Mouse (Mus musculus): ENCODE measurements around the gene Gramd1a. TPM values are rescaled to one million over a fixed set of nuclear protein-coding genes. Genes with fewer than 3 reads are reported as not detected.
A peak's percentile ranks its signal among the peaks of the same experiment; 100 is the strongest.

Gramd1a gene
- polyA plus RNA-seq, 1 experiment from 2014 or later = 11.9 TPM

DNA sequence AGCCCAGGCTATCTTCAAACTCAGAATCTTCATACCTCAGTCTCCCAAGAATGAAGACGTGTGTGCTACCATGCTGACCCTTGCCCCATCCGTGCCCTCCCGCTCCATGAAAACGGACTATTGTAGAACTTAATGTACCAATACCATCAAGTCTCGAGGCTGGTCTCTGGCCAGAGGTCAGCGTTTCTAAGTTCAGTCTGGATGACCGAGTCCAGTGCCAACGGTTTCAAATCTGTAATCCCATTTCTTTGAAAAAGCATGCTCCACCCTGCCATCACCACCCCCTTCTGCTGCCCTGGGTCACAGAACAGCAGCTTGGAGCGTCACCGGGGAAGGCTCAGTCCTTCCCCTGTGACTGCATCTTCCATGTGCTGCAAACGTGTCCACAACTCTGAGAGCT, 47.9 kb downstream of the Gramd1a start:
- H3K4me2 ChIP-seq = no peak overlapping the region
- no peaks in the 10 kb centered on the region for H3K9me3 ChIP-seq (replicated peaks)
- 69% methylated on average over 11 of the region's 11 CpGs for WGBS (ENCODE audit: insufficient replicate concordance)
- H3K9ac ChIP-seq = no peak overlapping the region
- no peaks in the 10 kb centered on the region for H3K36me3 ChIP-seq (replicated peaks)
- ATAC-seq (ENCODE audit: insufficient read depth) = no peak
- peaks cover 22% of the 10 kb centered on the region; the same call in 1 of the 2 replicates for H3K4me1 ChIP-seq (replicated peaks)
- H3K4me3 ChIP-seq (replicated peaks) = no peak overlapping the region
- no peaks in the 10 kb centered on the region for H3K27me3 ChIP-seq
- no peak overlapping the region for H3K27ac ChIP-seq (replicated peaks)

DNA sequence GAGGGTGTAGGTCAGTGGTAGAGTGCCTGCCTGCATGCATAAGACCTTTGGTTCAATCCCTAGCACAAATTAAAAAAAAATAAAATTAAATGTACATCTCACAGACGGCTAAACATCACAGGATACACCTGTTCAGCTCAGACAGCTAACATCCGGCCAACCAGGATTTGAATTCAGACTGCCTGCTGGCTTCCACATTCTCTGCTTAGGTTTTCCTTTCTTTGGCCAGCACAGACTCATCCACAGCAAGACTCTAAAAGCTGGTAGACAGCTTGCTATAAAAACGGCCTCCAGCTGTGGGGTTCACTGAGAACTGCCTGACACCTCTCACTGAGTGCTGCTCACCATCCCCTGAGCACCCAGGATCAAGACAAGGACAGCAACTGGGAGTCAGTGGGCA, 49.5 kb downstream of the Gramd1a start:
- no peaks in the 10 kb centered on the region for H3K36me3 ChIP-seq (replicated peaks)
- no peak overlapping the region for H3K9ac ChIP-seq
- no peaks in the 10 kb centered on the region for H3K9me3 ChIP-seq (replicated peaks)
- no peak overlapping the region for H3K27ac ChIP-seq (replicated peaks)
- H3K27me3 ChIP-seq = no peaks in the 10 kb centered on the region
- no peak for ATAC-seq (ENCODE audit: insufficient read depth)
- WGBS (ENCODE audit: insufficient replicate concordance) = 35% methylated on average over 3 of the region's 3 CpGs
- no peak overlapping the region for H3K4me2 ChIP-seq
- H3K4me1 ChIP-seq (replicated peaks) = peaks cover 11% of the 10 kb centered on the region; the same call in 1 of the 2 replicates
- H3K4me3 ChIP-seq (replicated peaks) = no peak overlapping the region

DNA sequence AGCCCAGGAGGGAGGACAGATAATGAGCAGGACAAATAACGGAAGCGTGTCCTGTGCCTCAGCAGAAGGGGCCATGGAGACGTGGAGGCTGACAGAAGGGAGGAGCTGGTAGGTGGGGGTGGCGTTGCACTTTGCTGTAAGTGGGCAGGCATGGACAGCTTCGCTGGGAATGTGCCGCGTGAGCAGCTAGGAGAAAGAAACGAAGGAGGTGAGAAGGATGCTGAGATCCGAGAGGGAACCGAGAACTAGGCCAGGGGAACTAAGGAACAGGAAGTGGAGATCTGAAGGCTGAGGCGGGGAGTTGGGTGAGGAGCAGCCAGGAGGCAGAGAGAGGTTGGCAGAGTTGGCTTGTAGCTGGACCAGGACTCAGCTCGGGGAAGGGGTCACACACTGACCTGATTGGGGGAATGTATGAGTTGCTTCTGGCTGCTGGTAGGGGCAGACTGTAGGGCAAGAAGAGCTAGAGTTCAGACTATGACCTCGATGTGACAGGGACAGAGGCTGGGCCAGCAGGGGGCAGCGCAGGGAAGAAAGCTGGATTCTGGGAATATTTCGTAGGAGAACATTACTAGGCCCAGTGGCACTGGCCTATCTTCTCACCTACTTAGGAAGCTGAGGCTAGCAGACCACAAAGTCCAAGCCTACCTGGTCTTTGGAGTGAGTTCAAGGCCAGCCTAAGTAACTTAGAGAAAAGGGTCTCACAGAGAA, 50.5 kb downstream of the Gramd1a start:
- H3K4me1 ChIP-seq (replicated peaks) = 0 out of 2 replicates have a peak, but pooled peaks cover 6% of the 10 kb centered on the region

DNA sequence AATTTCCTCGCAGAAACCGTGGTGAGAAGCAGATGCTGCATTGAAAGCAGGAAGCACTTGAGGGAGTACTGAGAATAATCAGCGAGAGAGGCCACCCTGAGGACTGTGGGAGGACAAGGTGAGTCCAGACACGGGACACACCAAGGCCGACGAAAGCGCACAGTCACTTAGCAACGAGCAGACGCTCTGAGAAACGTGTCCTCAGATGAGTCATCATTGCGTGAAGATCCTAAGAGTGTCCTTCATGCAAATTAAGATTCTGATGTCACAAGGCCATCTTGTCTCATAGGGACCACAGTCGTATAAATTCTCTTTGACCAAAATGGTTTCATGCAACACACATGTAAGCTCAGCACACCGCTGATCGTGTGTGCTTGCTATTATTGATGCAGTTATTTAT, 54.9 kb downstream of the Gramd1a start:
- no peak overlapping the region for H3K9ac ChIP-seq
- 0 out of 2 replicates have a peak, but pooled peaks cover 2% of the 10 kb centered on the region for H3K36me3 ChIP-seq (replicated peaks)
- ATAC-seq (ENCODE audit: insufficient read depth) = no peak
- no peaks in the 10 kb centered on the region for H3K9me3 ChIP-seq (replicated peaks)
- no peak overlapping the region for H3K4me2 ChIP-seq
- no peak overlapping the region for H3K4me3 ChIP-seq (replicated peaks)
- WGBS (ENCODE audit: insufficient replicate concordance) = 52% methylated on average over 14 of the region's 14 CpGs
- H3K27me3 ChIP-seq = no peaks in the 10 kb centered on the region
- no peak overlapping the region for H3K27ac ChIP-seq (replicated peaks)
- 0 out of 2 replicates have a peak, but pooled peaks cover 3% of the 10 kb centered on the region for H3K4me1 ChIP-seq (replicated peaks)

More for the DNA sequence above, 50.5 kb downstream of the Gramd1a start:
- Histone ChIP-seq H3K9me3 (replicated peaks) (no peaks in the 10 kb centered on the region), H3K27ac (replicated peaks) (no peak overlapping the region), H3K4me3 (replicated peaks) (no peak overlapping the region), H3K4me2 (0 out of 2 replicates have a peak overlapping the region, but pooled peaks have one; percentile 15), H3K9ac (no peak overlapping the region), H3K27me3 (no peaks in the 10 kb centered on the region), H3K36me3 (replicated peaks) (no peaks in the 10 kb centered on the region)
- WGBS (ENCODE audit: insufficient replicate concordance) = 32% methylated on average over 15 of the region's 15 CpGs
- ATAC-seq (ENCODE audit: insufficient read depth) = no peak

DNA sequence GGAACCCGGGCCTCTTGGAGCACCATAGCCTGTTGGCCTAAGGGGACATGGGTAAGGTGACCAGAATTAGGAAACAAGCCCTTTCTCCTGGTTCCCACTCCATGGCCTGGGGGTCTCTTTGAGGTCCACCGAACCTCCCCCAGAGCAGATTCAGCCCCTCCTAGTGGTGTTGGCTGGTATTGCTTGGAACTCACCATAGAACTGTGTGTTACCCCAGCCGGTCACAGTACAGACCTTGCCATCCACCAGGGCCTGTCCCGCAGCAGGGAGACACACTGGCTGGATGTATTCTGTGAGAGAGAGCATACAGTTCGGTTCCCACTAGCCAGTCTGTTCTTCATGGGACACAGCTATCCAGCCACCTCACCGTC, 56.1 kb downstream of the Gramd1a start:
- Histone ChIP-seq H3K9ac (no peak overlapping the region), H3K27me3 (no peaks in the 10 kb centered on the region), H3K4me2 (no peak overlapping the region), H3K4me1 (replicated peaks) (0 out of 2 replicates have a peak, but pooled peaks cover 3% of the 10 kb centered on the region), H3K27ac (replicated peaks) (no peak overlapping the region), H3K36me3 (replicated peaks) (0 out of 2 replicates have a peak, but pooled peaks cover 2% of the 10 kb centered on the region), H3K4me3 (replicated peaks) (no peak overlapping the region), H3K9me3 (replicated peaks) (no peaks in the 10 kb centered on the region)
- whole genome bisulfite sequencing (ENCODE audit: insufficient replicate concordance) = 65% methylated on average over 6 of the region's 6 CpGs
- ATAC-seq (ENCODE audit: insufficient read depth) = no peak

DNA sequence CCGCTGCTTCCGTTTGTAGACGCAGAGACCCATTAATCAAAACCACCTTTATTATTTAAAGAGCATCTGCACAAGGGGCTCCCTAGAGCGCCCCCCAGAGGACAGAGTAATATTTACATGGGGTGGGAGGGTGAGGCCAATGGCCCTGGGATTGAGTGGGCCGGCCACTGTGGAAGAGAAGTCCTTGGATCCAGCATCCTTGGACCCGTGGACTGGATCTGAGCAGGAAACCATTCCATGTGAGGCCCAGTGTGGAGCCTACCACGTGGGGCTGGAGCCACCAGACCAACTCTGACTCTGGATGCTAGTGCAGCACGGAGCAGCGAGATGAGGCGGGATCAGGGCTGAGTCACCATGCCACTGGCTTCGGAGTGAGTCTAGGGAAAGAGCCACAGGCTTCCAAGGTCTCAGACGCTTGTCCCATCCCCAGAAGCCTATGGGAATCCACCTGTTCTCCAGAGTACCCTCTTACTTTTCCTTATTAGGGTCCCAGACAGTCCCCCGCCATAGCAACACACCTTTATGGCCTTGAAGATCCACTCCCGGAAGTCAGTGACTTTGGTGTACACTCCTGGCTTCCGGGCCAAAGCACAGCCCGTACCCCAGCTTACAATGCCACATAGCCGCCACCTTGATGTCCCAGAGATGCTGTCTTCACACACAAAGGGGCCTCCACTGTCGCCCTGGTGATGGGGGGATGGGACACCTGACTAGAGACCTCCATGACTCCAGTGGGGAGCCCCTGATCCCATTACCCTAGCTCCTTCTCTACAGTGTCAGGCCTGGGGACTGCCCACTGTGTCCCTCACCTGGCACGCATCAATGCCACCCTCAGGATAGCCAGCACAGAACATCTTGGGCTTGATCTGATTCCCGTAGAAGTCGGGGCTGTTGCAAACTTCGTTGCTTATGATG, 56.7 kb downstream of the Gramd1a start:
- Histone ChIP-seq H3K9me3 (replicated peaks) (no peaks in the 10 kb centered on the region), H3K4me1 (replicated peaks) (0 out of 2 replicates have a peak, but pooled peaks cover 3% of the 10 kb centered on the region), H3K4me2 (no peak overlapping the region), H3K27ac (replicated peaks) (no peak overlapping the region), H3K4me3 (replicated peaks) (no peak overlapping the region), H3K27me3 (no peaks in the 10 kb centered on the region), H3K36me3 (replicated peaks) (0 out of 2 replicates have a peak, but pooled peaks cover 2% of the 10 kb centered on the region), H3K9ac (no peak overlapping the region)
- ATAC-seq (ENCODE audit: insufficient read depth) = no peak
- 62% methylated on average over 22 of the region's 22 CpGs for WGBS (ENCODE audit: insufficient replicate concordance)

DNA sequence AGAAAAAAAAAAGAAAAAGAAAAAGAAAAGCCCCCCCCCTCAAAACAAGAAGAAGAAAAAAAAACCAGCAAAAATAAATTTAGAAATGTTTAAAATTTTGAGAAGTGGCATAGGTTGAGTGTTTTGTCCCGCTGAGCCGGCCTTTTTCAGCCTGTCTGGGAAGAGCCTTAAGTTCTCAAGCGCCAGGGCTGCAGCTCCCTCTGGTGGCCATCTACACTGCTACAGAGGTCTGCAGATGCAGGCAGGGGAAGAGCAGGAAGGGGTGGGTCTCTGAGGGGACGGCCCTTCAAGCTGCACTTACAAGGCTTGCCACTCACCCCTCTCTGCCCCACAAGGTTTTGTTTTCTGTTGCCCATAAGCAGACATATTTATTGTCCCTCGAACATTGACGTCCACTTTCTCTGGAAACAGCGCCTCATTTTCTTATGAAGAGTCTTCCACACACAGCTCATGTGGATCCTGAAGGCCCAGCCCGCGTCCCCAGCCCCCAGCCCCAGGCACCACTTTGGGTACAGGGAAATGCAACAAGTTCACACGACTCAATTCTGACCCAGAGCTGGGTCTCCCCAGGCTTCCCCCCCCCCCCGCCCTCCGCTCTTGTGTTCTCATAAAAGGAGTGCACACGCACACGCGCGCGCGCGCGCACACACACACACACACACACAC, 58.0 kb downstream of the Gramd1a start:
- Histone ChIP-seq H3K4me3 (replicated peaks) (no peak overlapping the region; the same call in 1 of the 2 replicates), H3K9me3 (replicated peaks) (no peaks in the 10 kb centered on the region), H3K4me2 (peak overlapping the region; percentile 44; the same call in 1 of the 2 replicates), H3K4me1 (replicated peaks) (0 out of 2 replicates have a peak, but pooled peaks cover 3% of the 10 kb centered on the region), H3K36me3 (replicated peaks) (0 out of 2 replicates have a peak, but pooled peaks cover 2% of the 10 kb centered on the region), H3K27me3 (no peaks in the 10 kb centered on the region), H3K27ac (replicated peaks) (no peak overlapping the region), H3K9ac (no peak overlapping the region)
- WGBS (ENCODE audit: insufficient replicate concordance) = 48% methylated on average over 20 of the region's 20 CpGs
- peak; percentile 64 for ATAC-seq (ENCODE audit: insufficient read depth)

DNA sequence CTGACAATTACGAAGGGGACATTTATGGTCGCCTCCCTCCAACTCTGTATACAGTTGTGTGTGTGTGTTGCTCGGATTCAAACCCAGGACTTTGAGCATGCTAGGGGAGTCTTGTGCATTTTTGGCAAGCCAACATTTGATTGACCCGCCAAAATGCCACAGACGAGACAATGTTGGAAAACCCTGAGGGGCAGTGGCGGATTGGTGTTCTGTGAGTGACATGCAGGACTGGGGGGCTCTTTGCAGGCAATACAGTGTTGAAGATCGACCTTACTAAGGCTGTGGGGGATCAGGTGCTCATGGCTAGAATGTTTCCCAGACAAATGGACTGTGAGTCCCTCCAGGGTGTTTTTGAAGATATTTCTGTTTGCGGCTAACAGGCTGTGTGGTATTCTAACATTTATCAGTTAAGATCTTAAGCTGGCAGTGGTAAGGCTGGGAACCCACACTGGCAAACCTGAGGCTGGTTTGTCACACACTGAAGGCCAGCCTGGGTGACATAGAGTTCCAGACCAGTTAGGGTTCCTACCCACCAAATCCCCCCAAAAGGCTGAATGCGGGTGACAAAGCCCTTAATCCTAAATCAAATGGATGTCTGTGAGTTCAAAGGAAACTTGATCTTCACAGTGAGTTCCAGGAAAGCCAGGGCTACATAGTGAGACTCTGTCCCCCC, 58.7 kb downstream of the Gramd1a start:
- Histone ChIP-seq H3K27me3 (no peaks in the 10 kb centered on the region), H3K27ac (replicated peaks) (no peak overlapping the region), H3K9me3 (replicated peaks) (no peaks in the 10 kb centered on the region), H3K4me2 (no peak overlapping the region), H3K4me3 (replicated peaks) (no peak overlapping the region), H3K36me3 (replicated peaks) (0 out of 2 replicates have a peak, but pooled peaks cover 2% of the 10 kb centered on the region), H3K4me1 (replicated peaks) (0 out of 2 replicates have a peak, but pooled peaks cover 3% of the 10 kb centered on the region), H3K9ac (no peak overlapping the region)
- 59% methylated on average over 9 of the region's 9 CpGs for WGBS (ENCODE audit: insufficient replicate concordance)
- ATAC-seq (ENCODE audit: insufficient read depth) = no peak

DNA sequence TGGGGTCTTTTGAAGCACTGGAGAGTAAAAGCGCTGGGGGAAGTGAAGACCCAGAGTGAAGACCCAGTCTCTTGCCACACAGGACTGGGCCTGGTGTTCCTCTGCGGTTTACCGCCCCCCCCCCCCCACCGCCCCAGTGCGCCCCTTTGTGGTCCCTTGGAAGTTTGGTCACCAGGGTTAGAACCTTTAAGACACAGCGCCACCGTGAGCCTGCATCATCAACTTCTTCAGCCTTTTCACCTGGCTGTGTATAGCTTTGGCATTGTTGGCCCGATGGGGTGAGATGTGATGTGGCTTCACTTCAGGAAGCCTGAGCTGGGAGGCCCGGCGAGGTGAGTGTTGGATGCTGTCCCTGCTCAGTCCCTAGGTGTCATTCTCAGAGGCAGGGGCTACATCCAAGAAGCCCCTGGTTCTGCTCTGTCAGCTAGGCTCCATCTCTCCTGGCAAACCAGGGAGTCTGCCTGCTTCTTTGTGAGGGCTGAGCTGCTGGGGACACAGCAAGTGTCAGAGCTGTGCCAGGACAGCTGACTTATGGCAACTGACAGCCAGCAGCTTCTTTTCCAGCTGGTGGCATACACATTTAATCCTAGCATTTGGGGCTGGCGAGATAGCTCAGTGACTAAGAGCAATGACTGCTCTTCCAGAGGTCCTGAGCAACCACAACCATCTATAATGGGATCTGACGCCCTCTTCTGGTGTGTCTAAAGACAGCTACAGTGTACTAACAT, 60.8 kb downstream of the Gramd1a start:
- Histone ChIP-seq H3K9ac (no peak overlapping the region), H3K36me3 (replicated peaks) (0 out of 2 replicates have a peak, but pooled peaks cover 2% of the 10 kb centered on the region), H3K9me3 (replicated peaks) (no peaks in the 10 kb centered on the region), H3K4me2 (no peak overlapping the region), H3K27me3 (no peaks in the 10 kb centered on the region), H3K4me3 (replicated peaks) (no peak overlapping the region), H3K27ac (replicated peaks) (no peak overlapping the region), H3K4me1 (replicated peaks) (0 out of 2 replicates have a peak, but pooled peaks cover 3% of the 10 kb centered on the region)
- no peak for ATAC-seq (ENCODE audit: insufficient read depth)
- 17% methylated on average over 12 of the region's 12 CpGs for WGBS (ENCODE audit: insufficient replicate concordance)

DNA sequence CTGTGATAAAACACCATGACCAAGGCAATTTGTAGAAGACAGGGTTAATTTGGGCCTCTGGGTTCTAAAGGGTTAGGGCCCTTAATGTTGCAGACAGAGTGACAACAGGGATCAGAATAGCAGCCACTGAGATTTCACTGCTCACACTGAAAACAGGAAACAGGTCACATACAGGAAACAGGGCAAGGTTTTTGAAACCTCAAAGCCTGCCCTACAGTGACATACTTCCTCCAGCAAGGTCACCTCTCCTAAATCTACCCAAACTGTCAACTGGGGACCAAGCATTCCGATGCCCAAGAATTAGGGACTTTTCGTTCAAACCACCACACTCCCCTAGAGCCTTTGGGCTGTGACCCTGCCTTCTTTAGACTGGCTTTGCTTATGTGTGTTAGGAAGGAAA, 66.0 kb downstream of the Gramd1a start:
- Histone ChIP-seq H3K27ac (replicated peaks) (no peak overlapping the region), H3K9me3 (replicated peaks) (no peaks in the 10 kb centered on the region), H3K36me3 (replicated peaks) (no peaks in the 10 kb centered on the region), H3K4me2 (no peak overlapping the region), H3K4me3 (replicated peaks) (no peak overlapping the region), H3K9ac (no peak overlapping the region), H3K4me1 (replicated peaks) (no peaks in the 10 kb centered on the region; the same call in 1 of the 2 replicates), H3K27me3 (no peaks in the 10 kb centered on the region)
- WGBS (ENCODE audit: insufficient replicate concordance) = 14% methylated on average over 2 of the region's 2 CpGs
- ATAC-seq (ENCODE audit: insufficient read depth) = no peak
